Mouse (Mus musculus) urinary bladder, postnatal 4 days (tissue): Measurements from ENCODE around the gene Carmil3.
A peak's percentile ranks its signal among the peaks of the same experiment; 100 is the strongest.

Source experiments
- DNase-seq, 2 experiments: peaks; one replicate each; pipeline ENCODE4 v3.0.0; 2021 to 2022; ENCODE audit warnings: low spot score in 2 of 2

Gene Carmil3

GRCm38 (mm10) chr14:55542268-55542667 is 51.8 kb downstream of the Carmil3 start:
- DNase-seq = no peak

GRCm38 (mm10) chr14:55544334-55544733 is 53.9 kb downstream of the Carmil3 start:
- DNase-seq = no peak

DNA sequence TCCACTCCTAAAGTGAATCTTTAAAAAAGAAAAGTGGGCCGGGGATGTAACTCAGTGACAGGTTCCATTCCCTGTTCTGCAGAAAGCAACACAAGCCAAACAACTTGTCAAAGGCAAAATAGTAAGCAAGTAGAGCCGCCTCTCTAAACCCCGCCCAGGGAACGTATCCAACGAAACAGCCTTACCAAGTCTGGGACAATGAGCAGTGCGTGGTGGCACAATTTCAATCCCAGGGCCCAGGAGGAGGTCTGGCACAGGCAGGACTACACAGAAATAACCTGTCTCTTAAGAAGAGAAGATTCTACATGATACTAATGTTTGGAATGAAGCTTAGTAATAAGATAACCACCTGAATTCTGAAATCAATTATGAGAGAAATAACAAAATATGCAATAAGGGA is 59.7 kb downstream of the Carmil3 start:
- DNase-seq = no peak

DNA sequence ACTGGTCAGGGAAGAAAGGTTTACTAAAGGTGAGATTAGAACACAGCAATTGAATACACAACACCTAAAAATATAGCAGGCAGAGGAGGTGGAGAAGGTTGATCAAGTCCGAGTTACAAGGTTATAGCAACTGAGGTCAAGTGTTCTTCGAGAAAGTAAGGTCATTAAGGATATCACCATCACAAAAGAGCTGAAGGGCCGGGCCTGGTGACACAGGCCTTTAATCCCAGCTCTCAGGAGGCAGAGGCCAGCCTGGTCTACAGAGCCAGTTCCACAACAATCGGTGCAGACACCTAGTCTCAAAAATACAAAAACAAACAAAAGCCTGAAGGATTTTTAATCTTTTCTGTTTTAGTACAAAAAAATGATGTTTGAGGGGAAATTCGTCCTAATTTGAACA is 60.9 kb downstream of the Carmil3 start:
- DNase-seq = no peak

DNA sequence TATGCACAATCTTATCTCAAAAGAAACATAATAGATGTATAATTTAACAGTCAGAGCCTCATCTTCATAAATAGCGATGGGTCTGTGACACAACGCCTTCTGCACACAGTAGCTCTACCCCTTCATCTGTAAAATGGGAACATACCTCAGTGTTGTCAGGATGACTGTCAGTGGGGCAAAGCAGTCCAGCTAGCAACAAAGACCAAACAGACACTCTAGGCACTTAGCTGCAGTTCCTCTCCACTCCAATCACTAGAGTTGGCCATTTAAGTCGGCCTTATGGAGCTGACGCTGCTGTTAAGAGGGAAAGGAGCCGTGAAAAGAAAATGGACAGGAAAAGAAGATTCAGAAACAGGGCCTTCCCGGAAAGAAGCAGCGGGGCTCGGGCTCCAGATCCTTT is 61.3 kb downstream of the Carmil3 start:
- DNase-seq = no peak

DNA sequence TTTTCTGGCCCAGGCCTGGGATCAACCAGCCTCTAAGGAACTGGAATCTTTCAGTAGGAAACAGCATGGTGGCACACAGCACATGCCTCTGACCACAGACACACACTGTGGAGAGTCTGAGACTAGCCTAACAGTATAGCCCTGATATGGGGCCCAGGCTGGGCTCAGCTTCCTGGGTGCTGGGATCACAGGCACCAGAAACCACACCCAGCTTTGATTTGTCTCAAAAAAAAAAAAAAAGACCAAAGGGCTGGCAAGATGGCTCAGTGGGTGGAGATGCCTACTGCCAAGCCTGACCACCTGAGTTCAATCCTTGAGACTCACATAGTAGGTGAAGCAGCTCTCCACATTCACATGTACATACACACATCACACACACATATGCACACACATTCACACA is 64.2 kb downstream of the Carmil3 start:
- DNase-seq = no peak

GRCm38 (mm10) chr14:55555788-55556187 is 65.3 kb downstream of the Carmil3 start:
- no peak for DNase-seq

GRCm38 (mm10) chr14:55557003-55557402 is 66.6 kb downstream of the Carmil3 start:
- peak; percentile 77 to 88 for DNase-seq

DNA sequence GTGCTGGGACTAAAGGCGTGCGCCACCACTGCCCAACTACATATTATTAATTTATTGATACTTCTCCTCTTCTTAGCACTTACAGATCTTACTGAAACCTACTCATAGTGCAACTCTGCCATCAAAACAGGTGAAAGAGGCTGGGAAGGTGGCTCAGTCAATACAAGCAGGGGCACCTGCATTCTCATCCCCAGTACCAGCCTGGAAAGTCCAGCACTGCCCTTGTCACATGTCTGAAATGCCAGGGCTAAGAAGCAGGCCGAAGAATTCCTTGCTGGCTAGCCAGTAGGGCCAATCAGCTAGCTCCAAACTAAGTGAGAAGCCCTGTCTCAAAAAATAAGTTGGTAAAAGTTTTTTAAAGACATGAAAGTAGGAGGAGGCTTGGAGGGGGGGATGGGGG is 67.1 kb downstream of the Carmil3 start:
- no peak for DNase-seq
